Mouse (Mus musculus) testis, adult 2 months (tissue): Measurements from ENCODE around the gene Dicer1. TPM values are rescaled to one million over a fixed set of nuclear protein-coding genes. Genes with fewer than 3 reads are reported as not detected.
"Not testable (repeated sequence)": the region's sequence is repeated elsewhere in the genome, so short reads cannot be mapped to it uniquely, and the experiment has no call there.

ENCODE experiments used
- H3K27ac ChIP-seq: fragments of 200-500 bp; 2 replicates; pipeline ENCODE4 v1.5.1; 2012; ENCODE audit warnings: low read depth, low read length; ENCODE audit not compliant: control insufficient read depth, insufficient read depth
- H3K27me3 ChIP-seq: fragments of 200-500 bp; 2 replicates; pipeline ENCODE4 v1.6.1; 2012; ENCODE audit warnings: mild to moderate bottlenecking, low read length, moderate library complexity; ENCODE audit not compliant: control insufficient read depth, insufficient read depth
- H3K36me3 ChIP-seq: fragments of 200-500 bp; 2 replicates; pipeline ENCODE4 v1.6.1; 2012; ENCODE audit warnings: mild to moderate bottlenecking, low read length; ENCODE audit not compliant: control insufficient read depth, insufficient read depth
- H3K4me1 ChIP-seq: fragments of 200-500 bp; 2 replicates; pipeline ENCODE4 v1.6.1; 2012; ENCODE audit warnings: low read length; ENCODE audit not compliant: control insufficient read depth, insufficient read depth
- H3K4me3 ChIP-seq: fragments of 200-500 bp; 2 replicates; pipeline ENCODE4 v1.5.1; 2012; ENCODE audit warnings: low read depth, mild to moderate bottlenecking, low read length, moderate library complexity, mixed read lengths; ENCODE audit not compliant: control insufficient read depth
- CTCF ChIP-seq: fragments of 200-500 bp; IDR thresholded peaks from 2 replicates; pipeline ENCODE4 v1.5.1; 2012; ENCODE audit warnings: low read depth, mild to moderate bottlenecking, inconsistent platforms, low read length, moderate library complexity; ENCODE audit not compliant: control insufficient read depth, insufficient read depth, insufficient replicate concordance
- POLR2A ChIP-seq: fragments of 200-500 bp; IDR thresholded peaks from 2 replicates; pipeline ENCODE4 v1.6.1; 2012; ENCODE audit warnings: low read depth, mild to moderate bottlenecking, inconsistent platforms, low read length, moderate library complexity; ENCODE audit not compliant: control insufficient read depth
- polyA plus RNA-seq: library from polyadenylated mRNA; depleted of rRNA; stranded (reverse); fragments of >200 nt; gene quantifications from 2 replicates; pipeline ENCODE4 v1.2.3, GENCODE M21; 2012

Dicer1 gene
- polyA plus RNA-seq, 1 experiment: 4.9 TPM

DNA sequence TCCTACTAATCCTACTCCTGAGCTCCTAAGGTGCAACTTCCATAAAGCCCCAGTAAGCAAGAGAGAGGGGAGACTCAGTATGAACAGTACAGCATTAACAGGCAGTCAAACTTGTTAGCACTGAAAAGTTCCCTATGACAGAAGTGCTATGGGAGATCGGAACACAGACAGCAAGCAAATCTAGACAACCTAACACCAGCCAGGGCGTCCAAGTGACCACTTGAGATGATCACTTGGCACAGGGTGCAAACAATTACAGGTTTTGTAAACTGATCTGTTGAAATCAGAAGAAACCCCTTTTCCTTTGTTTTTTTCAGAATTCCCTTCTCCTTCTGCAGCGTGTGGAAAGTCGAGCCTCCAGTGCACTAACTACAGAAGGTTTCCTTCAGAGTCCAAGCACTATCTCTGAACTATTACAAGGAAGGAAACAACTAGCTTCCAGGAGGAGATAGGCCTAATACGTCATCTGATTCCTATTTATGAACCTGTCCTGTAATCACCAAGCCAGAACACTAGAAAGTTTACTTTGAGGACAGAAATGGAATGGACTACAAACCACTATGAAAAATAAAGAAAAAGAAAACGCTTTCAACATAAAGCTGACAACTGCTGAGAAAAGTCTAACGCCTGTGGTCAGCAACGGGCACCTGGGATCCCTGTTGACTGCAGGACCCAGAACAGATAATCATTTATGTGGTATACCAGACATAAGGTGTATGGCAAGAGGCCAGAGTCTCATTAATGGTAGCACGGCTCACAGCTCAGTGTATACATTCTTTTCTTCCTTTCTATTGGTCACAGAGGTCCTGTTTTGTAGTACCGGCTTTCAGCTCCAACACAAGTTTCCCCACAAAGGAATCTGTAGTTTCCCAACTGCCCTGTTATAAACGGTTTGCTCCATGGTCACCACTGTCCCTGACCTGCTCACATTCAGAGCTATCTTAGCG, 10.6 kb downstream of the Dicer1 start:
- Histone ChIP-seq H3K4me3 (no peak overlapping the region), H3K27ac (no peak overlapping the region), H3K36me3 (no peaks in the 10 kb centered on the region), H3K4me1 (no peaks in the 10 kb centered on the region), H3K27me3 (no peaks in the 10 kb centered on the region)
- no peak for TF ChIP-seq CTCF

DNA sequence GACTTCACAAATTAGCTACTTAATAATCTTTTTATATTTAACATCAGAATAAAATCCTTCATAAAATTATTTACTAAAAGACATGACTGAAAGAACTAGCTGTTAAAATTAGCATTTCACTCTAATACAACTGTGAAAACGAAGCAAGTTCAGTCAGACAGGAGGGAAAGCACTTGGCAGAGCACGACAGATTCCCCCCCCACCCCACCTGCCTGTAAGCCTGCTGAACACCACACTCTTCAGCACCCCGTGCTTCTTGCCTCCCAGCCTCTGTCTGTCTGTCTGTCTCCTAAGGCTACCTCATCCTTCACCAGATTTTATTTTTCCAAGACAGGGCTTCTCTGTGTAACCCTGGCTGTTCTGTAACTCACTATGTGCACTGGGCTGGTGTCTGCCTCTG, 12.8 kb downstream of the Dicer1 start:
- Histone ChIP-seq H3K4me3 (no peak overlapping the region), H3K4me1 (no peaks in the 10 kb centered on the region), H3K36me3 (no peaks in the 10 kb centered on the region), H3K27ac (no peak overlapping the region), H3K27me3 (no peaks in the 10 kb centered on the region)
- TF ChIP-seq POLR2A: no peak
- no peak for TF ChIP-seq CTCF

DNA sequence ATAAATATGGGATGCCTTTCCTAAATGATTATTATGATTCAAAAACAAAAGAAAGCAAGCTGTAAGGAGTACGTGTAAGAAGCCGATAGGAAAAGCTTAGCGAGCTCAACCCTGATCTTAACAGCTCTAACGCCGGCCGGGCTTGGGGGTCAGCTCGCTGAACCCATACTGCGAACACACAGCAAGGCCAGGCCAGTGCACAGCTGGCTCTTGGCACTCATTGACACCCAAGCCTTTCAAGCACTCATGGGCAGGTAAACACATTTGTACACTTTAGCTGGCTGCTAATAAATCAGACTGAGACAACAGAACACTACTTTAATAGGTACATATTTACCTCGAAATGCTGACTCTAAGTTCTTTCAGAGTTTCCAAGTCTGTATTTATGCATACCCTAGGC, 13.3 kb downstream of the Dicer1 start:
- no peaks in the 10 kb centered on the region for H3K4me1 ChIP-seq
- no peak overlapping the region for H3K4me3 ChIP-seq
- no peak overlapping the region for H3K27ac ChIP-seq
- no peak for TF ChIP-seq CTCF
- no peak for TF ChIP-seq POLR2A
- no peaks in the 10 kb centered on the region for H3K27me3 ChIP-seq
- no peaks in the 10 kb centered on the region for H3K36me3 ChIP-seq

DNA sequence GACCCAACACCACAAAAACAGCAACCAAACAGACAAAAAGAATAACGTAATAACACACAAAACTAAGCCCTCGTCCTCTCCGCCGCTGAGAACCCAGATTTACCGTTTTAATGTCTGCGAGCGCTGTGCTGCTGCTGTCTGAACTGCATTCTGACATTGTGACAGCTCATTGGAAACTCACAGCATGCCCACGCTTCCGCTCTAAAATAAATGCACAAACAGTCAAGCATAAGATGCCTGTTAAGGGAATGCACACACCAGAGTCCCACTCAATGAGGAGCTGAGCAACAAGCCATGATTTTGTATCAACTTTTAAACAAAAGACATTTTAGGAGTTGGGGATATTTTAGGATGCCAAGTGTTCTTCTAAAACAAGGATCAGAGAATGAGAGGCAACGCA, 14.1 kb downstream of the Dicer1 start:
- Histone ChIP-seq H3K4me3 (no peak overlapping the region), H3K27me3 (no peaks in the 10 kb centered on the region), H3K4me1 (no peaks in the 10 kb centered on the region), H3K36me3 (no peaks in the 10 kb centered on the region), H3K27ac (no peak overlapping the region)
- TF ChIP-seq CTCF (no peak), POLR2A (no peak)

DNA sequence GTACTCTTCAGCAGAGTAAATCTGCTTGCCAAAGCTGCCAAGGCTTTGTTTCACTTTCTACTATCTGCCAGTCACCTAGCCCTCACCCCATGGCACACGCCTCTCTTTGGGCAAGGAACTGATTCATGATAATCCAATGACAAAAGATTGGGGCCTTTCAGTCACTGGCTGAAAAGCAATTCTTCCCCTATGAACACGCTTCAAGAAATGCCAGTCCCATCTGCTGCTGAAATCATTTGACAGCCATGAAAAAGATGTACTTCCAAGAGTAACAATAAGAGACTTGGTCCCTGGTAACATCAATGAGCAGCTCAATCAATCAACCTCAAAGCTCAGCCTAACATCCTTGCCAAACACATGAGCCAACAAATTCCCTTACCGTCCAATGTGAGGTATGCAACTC, 15.8 kb downstream of the Dicer1 start:
- Histone ChIP-seq H3K4me1 (no peaks in the 10 kb centered on the region), H3K27ac (no peak overlapping the region), H3K27me3 (no peaks in the 10 kb centered on the region), H3K4me3 (no peak overlapping the region), H3K36me3 (no peaks in the 10 kb centered on the region)
- TF ChIP-seq POLR2A: no peak
- no peak for TF ChIP-seq CTCF

DNA sequence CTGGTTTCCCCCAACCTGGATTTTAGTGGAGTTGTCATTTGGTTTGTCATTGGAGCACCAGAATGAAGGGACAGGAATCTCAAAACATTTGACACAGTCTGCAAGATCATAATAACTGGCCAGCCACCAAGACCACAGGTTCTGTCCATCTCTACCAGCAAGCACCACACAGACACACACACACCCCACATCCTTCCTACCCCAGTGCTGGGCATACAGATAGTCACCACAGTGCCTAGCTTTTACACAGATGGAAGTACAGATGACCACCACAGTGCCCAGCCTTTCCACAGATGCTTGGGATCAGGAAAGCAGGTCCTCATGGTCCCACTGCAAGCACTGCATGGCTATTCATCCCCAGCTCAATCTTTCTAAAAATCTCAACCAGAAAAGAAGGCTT, 18.6 kb downstream of the Dicer1 start:
- H3K27ac ChIP-seq: no peak overlapping the region
- H3K4me1 ChIP-seq: no peaks in the 10 kb centered on the region
- no peaks in the 10 kb centered on the region for H3K36me3 ChIP-seq
- no peak for TF ChIP-seq CTCF
- TF ChIP-seq POLR2A: no peak
- no peaks in the 10 kb centered on the region for H3K27me3 ChIP-seq
- no peak overlapping the region for H3K4me3 ChIP-seq

DNA sequence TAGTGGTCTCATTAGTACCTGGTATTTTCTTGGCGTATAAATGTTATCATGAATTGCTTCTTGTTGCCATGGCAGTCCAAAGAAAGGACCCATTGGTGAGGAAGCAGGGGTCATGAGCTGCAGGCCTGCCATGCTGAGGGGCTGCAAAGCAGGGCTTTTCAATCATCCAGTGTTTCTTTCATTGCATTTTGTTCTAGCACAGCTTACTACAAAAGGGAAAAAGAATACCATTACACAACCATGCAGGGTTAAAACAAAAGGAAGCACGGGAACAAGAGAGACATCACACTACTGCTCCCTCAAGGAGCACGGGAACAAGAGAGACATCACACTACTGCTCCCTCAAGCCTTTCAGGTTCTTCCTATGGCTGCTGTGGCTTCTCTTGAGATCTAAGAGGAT, 20.0 kb downstream of the Dicer1 start:
- H3K27me3 ChIP-seq: no peaks in the 10 kb centered on the region
- no peak overlapping the region for H3K4me3 ChIP-seq
- TF ChIP-seq CTCF (no peak), POLR2A (no peak)
- H3K27ac ChIP-seq: no peak overlapping the region
- H3K4me1 ChIP-seq: no peaks in the 10 kb centered on the region
- no peaks in the 10 kb centered on the region for H3K36me3 ChIP-seq

DNA sequence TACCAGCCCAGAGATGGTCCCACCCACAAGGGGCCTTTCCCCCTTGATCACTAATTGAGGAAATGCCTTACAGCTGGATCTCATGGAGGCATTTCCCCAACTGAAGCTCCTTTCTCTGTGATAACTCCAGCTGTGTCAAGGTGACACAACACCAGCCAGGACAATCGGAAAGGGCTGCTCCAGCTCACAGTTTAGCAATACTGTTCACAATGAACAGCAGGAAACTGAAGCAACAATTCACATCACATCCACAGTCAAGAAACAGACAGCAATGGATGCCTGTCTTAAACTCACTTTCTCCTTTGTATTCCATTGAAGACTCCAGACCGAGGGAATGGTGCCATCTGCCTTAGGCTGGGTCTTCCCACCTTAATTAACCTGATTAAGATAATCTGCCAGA, 25.3 kb downstream of the Dicer1 start:
- not testable (repeated sequence) for H3K27me3 ChIP-seq, H3K36me3 ChIP-seq

More for the DNA sequence above, 25.3 kb downstream of the Dicer1 start:
- H3K27ac ChIP-seq, H3K4me1 ChIP-seq, H3K4me3 ChIP-seq: not testable (repeated sequence)
